Mouse (Mus musculus): ENCODE measurements around the gene 1700122O11Rik.

DNA sequence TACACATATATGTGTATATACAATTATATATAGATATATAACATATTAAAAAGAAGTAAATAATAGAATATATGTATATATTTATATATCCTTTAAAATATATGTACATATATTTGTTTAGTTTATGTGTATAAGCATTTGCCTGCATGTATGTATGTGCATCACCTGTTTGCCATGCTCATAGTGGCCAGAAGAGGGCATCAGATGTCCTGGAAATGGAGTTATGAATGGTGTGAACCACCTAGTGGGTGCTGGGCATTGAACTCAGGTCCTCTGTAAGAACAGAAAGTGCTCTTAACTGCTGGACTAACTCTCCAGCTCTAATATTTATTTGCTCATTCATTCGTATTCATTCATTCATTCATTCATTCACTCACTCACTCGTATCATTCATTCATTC, 15.6 kb upstream of the 1700122O11Rik start:
- no peak for TF ChIP-seq EP300 (IDR thresholded peaks at IDR 0.05; ENCODE audit: insufficient read depth, low read depth, low read length)
- TF ChIP-seq CTCF (IDR thresholded peaks at IDR 0.05; ENCODE audit: low read depth, low read length), result no peak
- no peak for TF ChIP-seq POLR2A (IDR thresholded peaks at IDR 0.05; ENCODE audit: insufficient read depth, low read length)
